Mouse (Mus musculus): Measurements from ENCODE around the gene C330007P06Rik. TPM values are rescaled to one million over a fixed set of nuclear protein-coding genes. Genes with fewer than 3 reads are reported as not detected.

C330007P06Rik gene
- total and polyA plus RNA-seq, 3 experiments: 18.6 to 61.2 (median 53.0) TPM

DNA sequence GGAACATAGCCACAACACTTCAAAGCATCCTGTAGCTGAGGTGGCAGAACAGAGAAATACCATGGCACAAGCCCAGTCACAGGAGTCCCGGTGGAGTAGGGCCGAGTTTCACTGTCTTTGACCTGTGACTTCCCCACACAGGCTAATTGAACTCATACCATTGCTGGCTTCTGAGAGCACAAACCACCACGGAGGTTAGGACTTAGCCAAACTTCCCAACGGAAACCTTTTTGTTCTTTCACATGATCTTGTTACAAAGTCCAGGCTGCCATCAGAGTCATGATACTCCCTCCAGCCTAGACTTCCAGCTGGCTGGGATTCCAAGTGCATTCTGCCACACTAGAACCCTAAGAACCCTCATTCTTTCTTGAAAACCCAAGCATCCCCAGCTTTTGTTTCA is 96.2 kb downstream of the C330007P06Rik start:
- in situ Hi-C loops (cut with MboI; ENCODE audit: low pct_ligation_motif_present, low pct_unique_long_range_greater_than_20kb, low sequenced_read_pairs) (no loop called here), dilution Hi-C loops (cut with MboI; ENCODE audit: extremely low pct_ligation_motif_present, extremely low pct_unique_long_range_greater_than_20kb, low sequenced_read_pairs) (no loop called here)
- Histone ChIP-seq H3K36me3 (replicated peaks in 1 of 2; ENCODE audit: control insufficient read depth in 1 of 2, insufficient read depth in 1 of 2, low read length in 1 of 2) (no peaks in the 10 kb centered on the region), H3K79me2 (replicated peaks; ENCODE audit: control insufficient read depth, extremely low read depth, insufficient read depth, poor library complexity, severe bottlenecking) (no peaks in the 10 kb centered on the region), H3K27me3 (replicated peaks) (no peaks in the 10 kb centered on the region), H3K9me3 (replicated peaks; ENCODE audit: low read length) (no peaks in the 10 kb centered on the region), H3K4me2 (ENCODE audit: insufficient read depth, low read depth, poor library complexity, severe bottlenecking) (no peak overlapping the region), H3K9ac (ENCODE audit: insufficient read depth, low read depth) (no peak overlapping the region), H3K27ac (ENCODE audit: insufficient read depth, low read depth) (no peak overlapping the region), H3K4me1 (ENCODE audit: control insufficient read depth in 1 of 2, insufficient read depth in 2 of 2) (no peaks in the 10 kb centered on the region), H3K4me3 (replicated peaks in 1 of 3; ENCODE audit: low read depth in 2 of 3, low read length in 2 of 3, poor library complexity in 1 of 3) (no peak overlapping the region)
- no peak for TF ChIP-seq MEF2A (IDR thresholded peaks at IDR 0.05; ENCODE audit: borderline replicate concordance, low read depth, low read length)
- TF ChIP-seq MYC (IDR thresholded peaks at IDR 0.05; ENCODE audit: low read depth, low read length): no peak
- no peak for TF ChIP-seq CTCF (conservative IDR thresholded peaks at IDR 0.05 in 1 of 2, IDR thresholded peaks at IDR 0.05 in 1 of 2; ENCODE audit: low read depth in 2 of 2, low read length in 2 of 2)
- TF ChIP-seq SIN3A (IDR thresholded peaks at IDR 0.05; ENCODE audit: low read length): no peak
- no peak for TF ChIP-seq TBP (conservative IDR thresholded peaks at IDR 0.05; ENCODE audit: low read depth, low read length)
- TF ChIP-seq ZKSCAN1 (IDR thresholded peaks at IDR 0.05; ENCODE audit: borderline replicate concordance, low read depth, low read length): no peak
- TF ChIP-seq SMC3 (IDR thresholded peaks at IDR 0.05; ENCODE audit: low read depth, low read length): no peak
- no peak for TF ChIP-seq ZMIZ1 (IDR thresholded peaks at IDR 0.05; ENCODE audit: low read depth, low read length)
- no peak for TF ChIP-seq MXI1 (IDR thresholded peaks at IDR 0.05; ENCODE audit: low read depth, low read length)
- no peak for TF ChIP-seq KAT2A (IDR thresholded peaks at IDR 0.05; ENCODE audit: insufficient replicate concordance, low read length)
- no peak for TF ChIP-seq CHD1 (IDR thresholded peaks at IDR 0.05; ENCODE audit: low read depth, low read length)
- no peak for TF ChIP-seq ETS1 (conservative IDR thresholded peaks at IDR 0.05; ENCODE audit: low read depth, low read length)
- no peak for TF ChIP-seq MAX (IDR thresholded peaks at IDR 0.05; ENCODE audit: low read length)
- TF ChIP-seq ELF1 (IDR thresholded peaks at IDR 0.05; ENCODE audit: low read depth, low read length): no peak
- TF ChIP-seq GABPA (IDR thresholded peaks at IDR 0.05; ENCODE audit: insufficient replicate concordance, low read depth, low read length): no peak
- TF ChIP-seq RAD21 (IDR thresholded peaks at IDR 0.05; ENCODE audit: low read depth, low read length): no peak
- TF ChIP-seq CHD2 (IDR thresholded peaks at IDR 0.05; ENCODE audit: low read length): no peak
- TF ChIP-seq RCOR1 (conservative IDR thresholded peaks at IDR 0.05; ENCODE audit: low read depth, low read length): no peak
- no peak for TF ChIP-seq POLR2A (IDR thresholded peaks at IDR 0.05; ENCODE audit: low read depth, low read length)
- DNase-seq (ENCODE audit: extremely low read depth): no peak

- no peaks in the 10 kb centered on the region for H3K4me1 ChIP-seq (ENCODE audit: control insufficient read depth in 1 of 2, insufficient read depth in 2 of 2)
- TF ChIP-seq CHD2 (IDR thresholded peaks at IDR 0.05; ENCODE audit: low read length): no peak
- TF ChIP-seq MAX (IDR thresholded peaks at IDR 0.05; ENCODE audit: low read length): no peak
- TF ChIP-seq GABPA (IDR thresholded peaks at IDR 0.05; ENCODE audit: insufficient replicate concordance, low read depth, low read length): no peak
- TF ChIP-seq MAFK (IDR thresholded peaks at IDR 0.05; ENCODE audit: insufficient replicate concordance, low read length): no peak
- no peak for TF ChIP-seq TBP (conservative IDR thresholded peaks at IDR 0.05; ENCODE audit: low read depth, low read length)
- no peak for TF ChIP-seq CTCF (conservative IDR thresholded peaks at IDR 0.05 in 1 of 2, IDR thresholded peaks at IDR 0.05 in 1 of 2; ENCODE audit: low read depth in 2 of 2, low read length in 2 of 2)
- no peak for TF ChIP-seq HCFC1 (IDR thresholded peaks at IDR 0.05; ENCODE audit: low read depth, low read length)
- no peak for TF ChIP-seq BHLHE40 (IDR thresholded peaks at IDR 0.05; ENCODE audit: low read depth, low read length)
- no peak for TF ChIP-seq CHD1 (IDR thresholded peaks at IDR 0.05; ENCODE audit: low read depth, low read length)
- no peak for TF ChIP-seq JUN (IDR thresholded peaks at IDR 0.05; ENCODE audit: insufficient read depth, low read depth, low read length)
- no peak for TF ChIP-seq MXI1 (IDR thresholded peaks at IDR 0.05; ENCODE audit: low read depth, low read length)
- TF ChIP-seq USF2 (conservative IDR thresholded peaks at IDR 0.05; ENCODE audit: low read depth, low read length): no peak
- no peak for TF ChIP-seq POLR2A (IDR thresholded peaks at IDR 0.05; ENCODE audit: low read depth, low read length)
- TF ChIP-seq ZNF384 (IDR thresholded peaks at IDR 0.05; ENCODE audit: low read depth, low read length): no peak
- no peak for TF ChIP-seq NELFE (IDR thresholded peaks at IDR 0.05; ENCODE audit: low read depth, low read length)
- TF ChIP-seq IRF4 (IDR thresholded peaks at IDR 0.05; ENCODE audit: low read depth, low read length): no peak
- no peak for TF ChIP-seq RAD21 (IDR thresholded peaks at IDR 0.05; ENCODE audit: low read depth, low read length)
- no peak for TF ChIP-seq MEF2A (IDR thresholded peaks at IDR 0.05; ENCODE audit: borderline replicate concordance, low read depth, low read length)
- no peak for TF ChIP-seq USF1 (IDR thresholded peaks at IDR 0.05; ENCODE audit: low read depth, low read length)
- no peak for TF ChIP-seq ZC3H11A (IDR thresholded peaks at IDR 0.05; ENCODE audit: low read depth, low read length)
- no peaks in the 10 kb centered on the region for H3K36me3 ChIP-seq (replicated peaks in 1 of 2; ENCODE audit: control insufficient read depth in 1 of 2, insufficient read depth in 1 of 2, low read length in 1 of 2)
- no peaks in the 10 kb centered on the region for H3K9me3 ChIP-seq (replicated peaks; ENCODE audit: low read length)
- H3K4me3 ChIP-seq (replicated peaks in 1 of 3; ENCODE audit: low read depth in 2 of 3, low read length in 2 of 3, poor library complexity in 1 of 3): no peak overlapping the region
- no peak for DNase-seq (ENCODE audit: extremely low read depth)
- no peak overlapping the region for H3K4me2 ChIP-seq (ENCODE audit: insufficient read depth, low read depth, poor library complexity, severe bottlenecking)
- no peaks in the 10 kb centered on the region for H3K79me2 ChIP-seq (replicated peaks; ENCODE audit: control insufficient read depth, extremely low read depth, insufficient read depth, poor library complexity, severe bottlenecking)
- no peak overlapping the region for H3K27ac ChIP-seq (ENCODE audit: insufficient read depth, low read depth)
- H3K27me3 ChIP-seq (replicated peaks): no peaks in the 10 kb centered on the region
- in situ Hi-C loops (cut with MboI; ENCODE audit: low pct_ligation_motif_present, low pct_unique_long_range_greater_than_20kb, low sequenced_read_pairs) (no loop called here), dilution Hi-C loops (cut with MboI; ENCODE audit: extremely low pct_ligation_motif_present, extremely low pct_unique_long_range_greater_than_20kb, low sequenced_read_pairs) (no loop called here)
- H3K9ac ChIP-seq (ENCODE audit: insufficient read depth, low read depth): no peak overlapping the region
Measured at GRCm38 (mm10) chrX:36775520-36775919, 98.4 kb downstream of the C330007P06Rik start.

Measured in CH12.LX (cell line).